Mouse (Mus musculus) retina, postnatal 1 day (tissue): ENCODE results near the gene Cptp.

ENCODE experiments used
- DNase-seq: peaks from one replicate; pipeline ENCODE4 v3.0.0-alpha.2; 2012

Cptp gene

DNA sequence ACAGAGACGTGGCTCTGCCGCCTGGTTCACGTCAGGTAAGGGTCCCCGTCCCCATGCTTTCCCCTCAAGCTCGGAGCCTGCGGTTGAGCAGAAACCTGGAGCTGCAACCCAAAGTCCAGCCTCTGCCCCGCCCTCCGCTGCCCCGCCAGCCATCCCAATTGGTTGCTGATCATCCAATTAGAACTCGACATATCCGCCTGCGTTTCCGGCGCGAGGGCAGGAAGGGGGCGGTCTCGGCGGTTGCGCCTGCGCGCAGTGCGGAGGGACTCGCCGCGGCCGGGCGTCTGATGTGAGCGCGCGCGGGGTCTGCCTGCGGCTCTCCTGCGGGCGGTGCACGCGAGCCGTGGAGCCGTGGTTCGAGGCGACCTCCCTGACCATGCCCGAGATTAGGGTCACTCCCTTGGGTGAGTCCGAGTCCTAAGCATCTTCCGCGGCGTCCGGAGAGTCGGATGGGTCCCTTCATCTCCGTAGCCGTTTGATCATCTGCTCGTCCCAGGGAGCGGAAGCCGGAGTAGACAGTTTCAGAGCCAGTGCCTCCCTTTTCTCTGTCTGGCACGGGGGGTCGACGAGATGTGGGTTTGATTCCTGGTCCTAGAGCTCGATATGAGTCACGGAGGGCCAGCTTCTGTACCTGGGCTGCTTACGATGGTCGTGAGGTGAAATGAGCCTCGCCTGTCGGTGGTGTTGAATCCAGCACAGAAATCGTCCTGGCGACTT lies at the start of gene Cptp, which contains the start of gene Ints11:
Gene Cptp, minus strand, starts transcription at position 124 of the 717 bp plus-strand sequence.
Gene Ints11, plus strand, starts transcription at position 230 of the 717 bp plus-strand sequence.
- DNase-seq: peak; percentile 98

DNA sequence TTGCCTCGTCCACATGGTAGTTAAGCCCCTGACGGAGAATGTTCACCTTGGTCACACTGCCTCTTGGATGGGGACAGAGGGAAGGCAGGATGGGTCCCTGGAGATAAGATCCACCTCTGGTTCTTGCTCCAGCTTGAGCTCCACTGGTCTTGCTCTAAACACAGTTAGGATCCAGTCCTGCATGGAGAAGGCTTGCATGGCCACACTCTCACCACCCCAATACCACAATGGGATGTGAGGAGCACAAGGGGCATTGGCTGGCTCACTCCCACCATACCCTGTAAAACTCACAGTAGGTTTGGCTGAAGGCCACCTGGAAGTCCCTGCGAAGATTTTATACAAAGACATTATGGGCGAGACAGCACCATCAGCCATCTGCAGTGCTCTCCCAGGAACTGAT lies 39.5 kb upstream of the Cptp start:
- no peak for DNase-seq

DNA sequence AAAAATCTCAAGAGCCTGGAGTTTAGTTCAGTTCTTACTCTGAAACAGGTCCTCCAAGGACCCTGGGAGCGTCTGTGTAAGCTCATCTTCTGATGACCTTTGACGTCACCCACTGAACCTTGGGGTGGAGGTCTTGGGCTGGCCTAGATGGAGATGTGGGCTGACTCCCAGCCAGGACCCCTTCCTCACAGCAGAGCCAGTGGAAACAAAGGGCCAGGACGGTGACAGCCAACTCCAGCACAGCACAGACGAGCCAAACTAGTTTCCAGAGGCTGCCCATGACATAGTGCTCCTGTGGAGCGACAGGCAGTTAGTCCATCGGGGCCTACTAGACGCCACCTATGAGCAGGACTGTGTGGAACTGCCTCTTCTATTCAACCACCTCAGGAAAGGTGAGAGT lies 39.0 kb upstream of the Cptp start:
- no peak for DNase-seq

DNA sequence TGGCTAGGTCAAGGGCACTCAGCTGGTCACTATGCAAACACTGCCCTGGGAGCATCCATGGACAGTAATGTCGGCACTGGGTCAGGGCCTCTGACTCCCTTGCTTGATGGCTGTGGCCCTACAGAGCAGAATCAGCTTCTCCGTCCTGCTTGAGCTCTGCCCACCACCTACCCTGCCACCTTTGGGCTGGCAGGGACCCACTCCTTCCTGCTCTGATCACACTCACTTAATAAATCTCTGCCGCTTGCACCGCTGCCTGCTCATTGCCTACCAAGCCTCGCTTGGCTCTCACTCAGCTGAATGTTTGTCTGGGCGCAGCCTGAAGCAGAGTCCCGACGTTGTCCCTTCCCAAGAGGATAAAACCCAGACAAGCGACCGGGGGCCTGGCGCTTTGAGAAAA lies 37.8 kb upstream of the Cptp start:
- no peak for DNase-seq

GRCm38 (mm10) chr4:155906125-155906524 lies 36.9 kb upstream of the Cptp start:
- no peak for DNase-seq

- DNase-seq: no peak
Observed at GRCm38 (mm10) chr4:155905634-155906033, 36.4 kb upstream of the Cptp start.

GRCm38 (mm10) chr4:155904318-155905102 lies 35.3 kb upstream of the Cptp start:
- peak; percentile 42 for DNase-seq

- no peak for DNase-seq
Observed at GRCm38 (mm10) chr4:155903246-155903645, 34.0 kb upstream of the Cptp start.

DNA sequence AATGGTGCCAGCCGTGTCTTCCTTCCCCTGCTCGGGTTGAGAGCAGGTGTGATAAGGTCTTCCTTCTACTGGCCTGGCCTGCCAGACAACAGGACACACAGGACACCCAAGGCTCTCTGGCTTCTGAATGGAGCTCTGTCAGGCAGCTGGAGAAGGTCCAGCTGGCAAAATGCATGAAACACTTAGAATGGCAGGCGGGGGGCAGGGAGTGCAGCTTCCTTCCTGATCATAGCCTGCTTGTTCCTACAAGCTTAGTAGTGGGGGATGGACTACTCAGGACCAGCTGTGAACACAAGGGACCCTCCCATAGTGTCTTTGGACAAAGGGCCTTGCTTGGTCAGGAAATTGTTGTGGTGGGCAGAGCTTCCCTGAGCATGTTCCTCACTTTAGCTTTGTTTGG lies 32.0 kb upstream of the Cptp start:
- no peak for DNase-seq

GRCm38 (mm10) chr4:155899355-155899754 lies 30.1 kb upstream of the Cptp start:
- no peak for DNase-seq

DNA sequence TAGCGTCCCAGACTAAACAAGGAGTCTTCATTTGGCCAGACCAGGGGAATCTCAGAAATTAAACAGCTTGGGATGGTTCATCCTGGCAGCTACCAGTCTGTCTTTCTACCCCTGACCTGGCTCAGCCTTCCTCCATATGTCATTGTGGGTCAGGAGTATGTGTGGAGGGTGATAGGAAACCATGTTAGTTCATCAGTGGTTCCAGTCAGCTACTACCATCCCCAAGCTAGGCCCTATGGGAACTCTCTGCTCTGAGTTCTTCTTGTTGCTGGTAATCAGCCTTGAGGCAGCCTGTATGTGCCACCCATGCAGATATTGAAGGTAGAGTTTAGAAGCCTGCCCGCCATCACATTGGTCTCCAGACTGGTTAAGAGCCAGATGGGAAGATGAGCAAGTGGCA lies 29.1 kb upstream of the Cptp start:
- no peak for DNase-seq

DNA sequence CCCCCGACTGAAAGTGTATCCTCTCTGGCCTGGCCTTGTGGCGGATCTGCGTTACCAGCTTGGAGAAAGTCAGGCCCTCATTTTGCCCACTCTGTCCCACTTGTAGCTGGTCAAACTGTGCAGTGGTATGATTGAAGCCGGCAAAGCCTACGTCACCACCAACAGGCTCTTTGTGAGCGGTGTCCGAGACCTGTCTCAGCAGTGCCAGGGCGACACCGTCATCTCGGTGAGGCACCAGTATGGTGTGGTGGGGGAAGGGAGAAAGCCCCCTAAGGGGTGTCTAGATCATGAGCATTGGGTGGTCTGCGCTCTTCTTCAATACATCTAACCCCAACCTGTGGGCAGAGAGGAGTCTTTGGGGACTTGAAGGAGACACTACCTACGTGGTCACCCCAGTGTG lies 27.2 kb upstream of the Cptp start:
- DNase-seq: no peak

GRCm38 (mm10) chr4:155895826-155896225 lies 26.6 kb upstream of the Cptp start:
- no peak for DNase-seq

- peak; percentile 88 for DNase-seq
Observed at GRCm38 (mm10) chr4:155895216-155895615, 26.0 kb upstream of the Cptp start.

DNA sequence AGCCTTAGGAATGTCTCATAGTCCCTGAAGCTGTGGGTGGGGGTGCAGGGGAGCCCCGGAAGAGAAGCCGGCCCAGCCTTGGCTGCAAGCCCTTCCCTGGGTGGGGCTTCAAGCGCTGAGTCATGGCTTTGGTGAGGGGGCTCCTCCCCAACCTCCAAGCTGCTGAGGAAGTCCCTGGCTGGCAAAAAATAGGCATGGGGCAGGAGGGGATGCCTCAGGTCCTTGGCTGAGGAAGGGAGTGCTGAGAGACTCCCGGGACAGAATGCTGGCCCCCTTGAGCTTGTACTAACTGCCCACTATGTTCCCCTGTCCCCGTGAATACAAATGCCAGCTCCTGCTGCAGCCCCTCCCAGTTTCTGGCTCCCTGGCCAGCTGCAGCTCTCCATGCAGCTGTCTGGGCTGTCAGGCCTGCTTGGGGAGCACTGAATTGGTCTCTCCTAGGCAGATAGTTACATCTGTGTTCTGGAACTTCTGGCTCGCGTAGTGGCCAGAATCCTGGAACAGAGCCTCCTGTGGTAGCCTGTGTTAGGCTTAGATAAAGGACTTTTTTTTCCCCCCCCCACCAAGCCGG lies 25.2 kb upstream of the Cptp start:
- peak; percentile 20 for DNase-seq

GRCm38 (mm10) chr4:155893212-155893690 lies 24.0 kb upstream of the Cptp start:
- DNase-seq: no peak

DNA sequence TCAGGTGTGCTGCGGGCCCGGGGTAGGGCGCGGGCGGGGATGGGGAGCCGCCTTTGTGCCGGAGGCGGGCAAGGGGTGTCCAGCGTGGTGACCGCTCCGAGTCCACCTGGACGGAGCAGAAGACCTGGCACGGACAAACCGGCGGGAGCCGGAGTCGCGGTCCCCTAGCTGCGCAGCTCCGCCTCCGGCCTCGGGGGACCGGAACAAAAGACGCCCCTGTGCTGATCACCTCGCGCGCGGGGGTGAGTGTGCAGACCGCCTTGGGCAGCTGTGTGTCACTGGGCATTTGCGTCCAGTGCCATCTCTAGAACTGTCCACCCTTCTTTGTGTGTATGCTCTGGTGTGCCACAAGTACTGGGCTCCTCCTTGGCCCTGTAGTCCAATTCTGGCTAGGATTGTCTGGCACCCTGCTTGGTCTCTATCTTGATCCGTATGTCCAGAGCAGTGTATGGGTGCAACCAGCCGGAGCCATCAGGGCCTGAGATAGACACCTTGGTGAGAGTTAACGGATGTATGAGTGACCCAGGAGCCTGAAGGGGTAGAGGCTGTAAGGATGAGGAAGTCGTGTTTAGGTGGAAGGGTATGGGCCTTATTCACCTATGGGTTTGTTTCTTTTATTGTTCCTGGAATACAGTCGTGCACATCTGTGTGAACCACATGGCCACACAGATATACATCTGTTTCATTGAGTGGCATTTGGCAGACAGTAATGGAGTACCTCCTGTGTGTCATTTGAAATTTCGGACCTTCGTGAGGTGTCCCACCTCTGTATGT lies 23.4 kb upstream of the Cptp start:
- DNase-seq: peak; percentile 74

GRCm38 (mm10) chr4:155892017-155892416 lies 22.8 kb upstream of the Cptp start:
- peak; percentile 92 for DNase-seq

- peak; percentile 97 for DNase-seq
Observed at GRCm38 (mm10) chr4:155891551-155892001, 22.3 kb upstream of the Cptp start, which contains the start of the genes Pusl1 and Acap3. Gene Pusl1, minus strand, starts transcription at chr4:155891781. Gene Acap3, plus strand, starts transcription at chr4:155891822.

DNA sequence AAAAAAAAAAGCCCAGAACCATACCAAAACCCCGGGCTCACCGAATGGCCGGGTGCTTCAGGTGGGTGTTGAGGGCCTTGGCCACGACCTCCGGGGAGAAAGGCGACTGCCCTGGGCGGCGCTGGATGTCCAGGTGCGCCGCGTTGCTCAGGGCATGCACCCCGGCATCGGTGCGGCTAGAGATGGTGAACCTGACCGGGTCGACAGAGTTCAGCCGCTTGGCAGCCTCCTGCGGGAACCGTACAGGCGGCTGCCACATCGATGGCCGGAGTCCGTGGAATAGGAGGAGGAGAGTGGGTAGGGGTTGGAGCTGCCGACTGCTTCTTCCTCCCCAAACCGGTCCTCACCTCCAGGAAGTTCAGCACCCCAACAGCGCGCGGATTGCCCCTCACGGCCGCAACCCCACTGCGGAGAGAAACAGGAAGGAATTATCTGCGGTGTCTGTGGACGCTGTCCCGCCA lies 21.8 kb upstream of the Cptp start:
- no peak for DNase-seq

DNA sequence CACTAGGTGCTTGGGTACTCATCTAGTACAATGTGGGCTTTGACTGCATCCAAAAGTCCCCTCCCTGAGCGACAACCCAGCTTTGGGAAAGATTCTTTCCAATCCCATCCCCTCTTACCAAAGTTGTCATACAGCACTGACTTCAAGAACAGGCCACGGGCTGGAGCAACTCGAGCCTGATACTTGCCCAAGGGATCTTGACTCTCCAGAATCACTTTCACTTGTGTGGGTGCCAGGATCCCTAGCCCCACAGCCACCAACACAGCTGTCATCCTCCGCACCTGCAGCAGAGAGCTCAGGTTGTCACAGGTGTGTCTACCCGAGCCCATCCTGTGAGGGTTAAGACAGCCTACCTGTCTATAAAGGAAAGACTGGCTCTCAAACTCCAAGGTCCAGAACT lies 20.1 kb upstream of the Cptp start:
- DNase-seq: no peak

GRCm38 (mm10) chr4:155888181-155888580 lies 18.9 kb upstream of the Cptp start:
- no peak for DNase-seq

- DNase-seq: no peak
Observed at GRCm38 (mm10) chr4:155887674-155888073, 18.4 kb upstream of the Cptp start.
